Mouse (Mus musculus): ENCODE results near the gene Fam196b. TPM values are rescaled to one million over a fixed set of nuclear protein-coding genes. Genes with fewer than 3 reads are reported as not detected.

The Fam196b gene
- polyA plus RNA-seq, 1 experiment = 0.05 TPM

DNA sequence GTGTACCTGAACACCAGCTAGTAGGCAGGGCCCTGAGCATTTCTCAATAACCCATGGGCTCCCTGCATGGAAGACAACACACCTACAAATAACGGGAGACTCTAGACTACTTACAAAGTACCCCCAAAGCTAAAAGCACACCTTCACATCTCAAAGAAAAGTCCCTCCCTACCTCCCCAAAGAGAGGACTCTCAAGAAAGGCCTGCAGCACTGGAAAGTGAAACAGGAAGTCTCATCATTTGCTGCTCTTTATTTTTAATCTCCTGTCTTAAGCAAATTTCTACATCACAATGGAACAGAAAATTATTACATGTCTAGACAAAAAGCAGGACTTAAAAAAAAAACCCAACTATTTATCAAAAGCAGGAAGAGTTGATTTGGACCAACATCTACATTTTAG lies 90.7 kb downstream of the Fam196b start:
- Histone ChIP-seq H3K4me1 (ENCODE audit: control insufficient read depth, insufficient read depth, insufficient read length, low read length) (no peaks in the 10 kb centered on the region), H3K27me3 (ENCODE audit: control insufficient read depth, insufficient read depth, low read length) (no peaks in the 10 kb centered on the region), H3K27ac (ENCODE audit: insufficient read depth, low read depth, low read length) (no peak overlapping the region), H3K4me3 (ENCODE audit: low read depth, low read length) (no peak overlapping the region), H3K36me3 (ENCODE audit: control insufficient read depth, insufficient read depth, low read length) (no peaks in the 10 kb centered on the region)
- 87% methylated on average over 1 of the region's 1 CpGs for WGBS
- TF ChIP-seq CTCF (IDR thresholded peaks at IDR 0.05; ENCODE audit: extremely low read depth, insufficient read length, insufficient replicate concordance, low read depth, low read length) (no peak), POLR2A (IDR thresholded peaks at IDR 0.05; ENCODE audit: low read depth, low read length) (no peak)

GRCm38 (mm10) chr11:34406309-34406708 lies 91.7 kb downstream of the Fam196b start:
- no peaks in the 10 kb centered on the region for H3K4me1 ChIP-seq (ENCODE audit: control insufficient read depth, insufficient read depth, insufficient read length, low read length)
- 71% methylated on average over 8 of the region's 8 CpGs for WGBS
- H3K4me3 ChIP-seq (ENCODE audit: low read depth, low read length) = no peak overlapping the region
- no peaks in the 10 kb centered on the region for H3K36me3 ChIP-seq (ENCODE audit: control insufficient read depth, insufficient read depth, low read length)
- TF ChIP-seq CTCF (IDR thresholded peaks at IDR 0.05; ENCODE audit: extremely low read depth, insufficient read length, insufficient replicate concordance, low read depth, low read length) (no peak), POLR2A (IDR thresholded peaks at IDR 0.05; ENCODE audit: low read depth, low read length) (no peak)
- H3K27me3 ChIP-seq (ENCODE audit: control insufficient read depth, insufficient read depth, low read length) = no peaks in the 10 kb centered on the region
- H3K27ac ChIP-seq (ENCODE audit: insufficient read depth, low read depth, low read length) = no peak overlapping the region

DNA sequence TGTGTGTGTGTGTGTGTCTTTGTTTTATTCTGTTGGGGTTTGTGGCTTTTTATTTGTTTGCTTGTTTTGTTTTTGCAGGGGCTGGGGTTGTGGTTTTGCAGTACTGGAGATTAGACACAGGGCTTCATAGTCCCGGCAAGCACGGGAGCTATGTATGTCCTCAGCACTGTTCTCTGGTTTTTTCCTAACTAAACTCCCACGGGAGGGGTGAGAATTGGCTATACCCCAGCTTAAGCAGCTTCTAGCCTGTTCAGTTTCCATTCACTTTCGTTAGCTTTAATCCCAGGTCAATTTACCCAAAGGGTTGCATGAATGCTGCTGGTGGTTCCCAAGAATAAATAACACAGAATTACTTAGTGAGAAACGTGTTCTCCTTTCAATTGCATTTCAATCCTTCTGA lies 92.2 kb downstream of the Fam196b start:
- Histone ChIP-seq H3K4me3 (ENCODE audit: low read depth, low read length) (no peak overlapping the region), H3K4me1 (ENCODE audit: control insufficient read depth, insufficient read depth, insufficient read length, low read length) (no peaks in the 10 kb centered on the region), H3K36me3 (ENCODE audit: control insufficient read depth, insufficient read depth, low read length) (no peaks in the 10 kb centered on the region), H3K27ac (ENCODE audit: insufficient read depth, low read depth, low read length) (no peak overlapping the region), H3K27me3 (ENCODE audit: control insufficient read depth, insufficient read depth, low read length) (no peaks in the 10 kb centered on the region)
- WGBS = 50% methylated on average over 5 of the region's 5 CpGs
- TF ChIP-seq CTCF (IDR thresholded peaks at IDR 0.05; ENCODE audit: extremely low read depth, insufficient read length, insufficient replicate concordance, low read depth, low read length) (no peak), POLR2A (IDR thresholded peaks at IDR 0.05; ENCODE audit: low read depth, low read length) (no peak)

- H3K27ac ChIP-seq (ENCODE audit: insufficient read depth, low read depth, low read length) = no peak overlapping the region
- TF ChIP-seq POLR2A (IDR thresholded peaks at IDR 0.05; ENCODE audit: low read depth, low read length) (no peak), CTCF (IDR thresholded peaks at IDR 0.05; ENCODE audit: extremely low read depth, insufficient read length, insufficient replicate concordance, low read depth, low read length) (no peak)
- no peak overlapping the region for H3K4me3 ChIP-seq (ENCODE audit: low read depth, low read length)
- H3K4me1 ChIP-seq (ENCODE audit: control insufficient read depth, insufficient read depth, insufficient read length, low read length) = no peaks in the 10 kb centered on the region
- no peaks in the 10 kb centered on the region for H3K36me3 ChIP-seq (ENCODE audit: control insufficient read depth, insufficient read depth, low read length)
- WGBS = 57% methylated on average over 9 of the region's 9 CpGs
- H3K27me3 ChIP-seq (ENCODE audit: control insufficient read depth, insufficient read depth, low read length) = no peaks in the 10 kb centered on the region
Measured at GRCm38 (mm10) chr11:34415884-34416618, 101.4 kb downstream of the Fam196b start.

DNA sequence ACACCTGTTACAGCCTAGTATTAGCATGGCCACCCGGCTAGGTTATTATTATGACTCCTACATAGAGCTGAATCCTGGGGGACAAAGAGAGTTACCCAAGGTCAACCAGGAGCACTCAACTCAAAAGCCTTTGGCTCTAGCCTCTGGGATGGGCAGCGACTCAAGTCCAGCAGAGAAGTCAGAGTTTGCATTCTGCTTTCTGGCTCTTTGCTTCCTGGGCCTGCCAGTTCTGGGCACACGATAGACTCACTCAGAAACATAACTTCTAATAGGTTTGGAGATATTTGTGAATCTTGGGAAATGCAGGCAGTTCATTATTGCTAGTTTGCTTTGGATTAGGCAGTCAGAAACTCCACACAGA lies 102.0 kb downstream of the Fam196b start:
- 78% methylated on average over 3 of the region's 3 CpGs for WGBS
- H3K4me3 ChIP-seq (ENCODE audit: low read depth, low read length) = no peak overlapping the region

DNA sequence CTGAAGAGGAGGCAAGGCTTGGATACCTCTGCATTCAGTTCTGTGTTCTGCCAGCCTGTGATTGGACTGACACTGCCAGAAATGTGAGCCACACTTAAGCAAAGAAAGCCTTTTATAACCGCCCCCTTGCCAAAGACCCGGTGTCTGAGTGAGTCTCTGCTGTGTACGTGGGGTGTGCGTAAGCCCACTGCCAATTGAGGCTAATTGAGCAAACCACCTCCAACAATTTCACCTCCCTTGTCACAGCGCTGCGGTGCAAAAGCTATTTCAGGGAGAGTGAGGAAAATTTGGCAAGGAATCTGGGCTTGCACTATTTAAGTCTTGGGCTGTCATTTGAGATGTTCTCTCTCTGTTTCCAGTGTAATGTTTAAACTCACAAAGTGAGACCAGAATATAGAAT lies 106.4 kb downstream of the Fam196b start:
- H3K4me3 ChIP-seq (ENCODE audit: low read depth, low read length) = no peak overlapping the region

More for the DNA sequence above, 102.0 kb downstream of the Fam196b start:
- Histone ChIP-seq H3K4me1 (ENCODE audit: control insufficient read depth, insufficient read depth, insufficient read length, low read length) (no peaks in the 10 kb centered on the region), H3K27ac (ENCODE audit: insufficient read depth, low read depth, low read length) (no peak overlapping the region), H3K27me3 (ENCODE audit: control insufficient read depth, insufficient read depth, low read length) (no peaks in the 10 kb centered on the region), H3K36me3 (ENCODE audit: control insufficient read depth, insufficient read depth, low read length) (no peaks in the 10 kb centered on the region)
- TF ChIP-seq CTCF (IDR thresholded peaks at IDR 0.05; ENCODE audit: extremely low read depth, insufficient read length, insufficient replicate concordance, low read depth, low read length) (no peak), POLR2A (IDR thresholded peaks at IDR 0.05; ENCODE audit: low read depth, low read length) (no peak)

GRCm38 (mm10) chr11:34424546-34424945 lies 109.9 kb downstream of the Fam196b start:
- Histone ChIP-seq H3K4me1 (ENCODE audit: control insufficient read depth, insufficient read depth, insufficient read length, low read length) (no peaks in the 10 kb centered on the region), H3K27me3 (ENCODE audit: control insufficient read depth, insufficient read depth, low read length) (no peaks in the 10 kb centered on the region), H3K4me3 (ENCODE audit: low read depth, low read length) (no peak overlapping the region), H3K27ac (ENCODE audit: insufficient read depth, low read depth, low read length) (no peak overlapping the region), H3K36me3 (ENCODE audit: control insufficient read depth, insufficient read depth, low read length) (no peaks in the 10 kb centered on the region)
- 95% methylated on average over 1 of the region's 1 CpGs for WGBS
- no peak for TF ChIP-seq POLR2A (IDR thresholded peaks at IDR 0.05; ENCODE audit: low read depth, low read length)
- TF ChIP-seq CTCF (IDR thresholded peaks at IDR 0.05; ENCODE audit: extremely low read depth, insufficient read length, insufficient replicate concordance, low read depth, low read length) = no peak

More for the DNA sequence above, 106.4 kb downstream of the Fam196b start:
- Histone ChIP-seq H3K4me1 (ENCODE audit: control insufficient read depth, insufficient read depth, insufficient read length, low read length) (no peaks in the 10 kb centered on the region), H3K27ac (ENCODE audit: insufficient read depth, low read depth, low read length) (no peak overlapping the region), H3K36me3 (ENCODE audit: control insufficient read depth, insufficient read depth, low read length) (no peaks in the 10 kb centered on the region), H3K27me3 (ENCODE audit: control insufficient read depth, insufficient read depth, low read length) (no peaks in the 10 kb centered on the region)
- no peak for TF ChIP-seq CTCF (IDR thresholded peaks at IDR 0.05; ENCODE audit: extremely low read depth, insufficient read length, insufficient replicate concordance, low read depth, low read length)
- TF ChIP-seq POLR2A (IDR thresholded peaks at IDR 0.05; ENCODE audit: low read depth, low read length) = no peak
- 85% methylated on average over 6 of the region's 6 CpGs for WGBS
